Mouse (Mus musculus) hindbrain, embryonic 13.5 days (tissue): ENCODE data around the gene Srprb. TPM values are rescaled to one million over a fixed set of nuclear protein-coding genes. Genes with fewer than 3 reads are reported as not detected.

ENCODE experiments used
- ATAC-seq: fragments of 200-750 bp; cut with Nextera tagmentation; 2 replicates; pipeline ENCODE4 v1.8.0; 2017; ENCODE audit warnings: moderate TSS enrichment; ENCODE audit not compliant: low FRiP score
- H3K27ac ChIP-seq: fragments of 300-500 bp; sonication (generic); 2 replicates; pipeline ENCODE4 v1.5.1; 2015; ENCODE audit warnings: inconsistent platforms, mild to moderate bottlenecking, moderate library complexity
- H3K27me3 ChIP-seq: fragments of 300-500 bp; sonication (generic); 2 replicates; pipeline ENCODE4 v1.6.1; 2015; ENCODE audit warnings: mild to moderate bottlenecking, inconsistent platforms
- H3K36me3 ChIP-seq: fragments of 300-500 bp; sonication (generic); 2 replicates; pipeline ENCODE4 v1.6.1; 2015; ENCODE audit warnings: mild to moderate bottlenecking, inconsistent platforms
- H3K4me1 ChIP-seq: fragments of 300-500 bp; sonication (generic); replicated peaks from 2 replicates; pipeline ENCODE4 v1.6.1; 2015; ENCODE audit warnings: inconsistent platforms
- H3K4me2 ChIP-seq: fragments of 300-500 bp; sonication (generic); 2 replicates; pipeline ENCODE4 v1.6.1; 2015; ENCODE audit warnings: inconsistent platforms, mild to moderate bottlenecking, moderate library complexity
- H3K4me3 ChIP-seq: fragments of 300-500 bp; sonication (generic); 2 replicates; pipeline ENCODE4 v1.5.1; 2015; ENCODE audit warnings: mild to moderate bottlenecking, inconsistent platforms
- H3K9ac ChIP-seq: fragments of 300-500 bp; sonication (generic); 2 replicates; pipeline ENCODE4 v1.6.1; 2015; ENCODE audit warnings: mild to moderate bottlenecking, inconsistent platforms
- H3K9me3 ChIP-seq: fragments of 300-500 bp; sonication (generic); 2 replicates; pipeline ENCODE4 v1.6.1; 2016; ENCODE audit warnings: inconsistent platforms
- WGBS: fragments of 180-500 bp; shearing (Covaris S2); methylation state at CpG from one replicate; pipeline ENCODE4 v1.1.7; 2015; 5-methylcytosine and 5-hydroxymethylcytosine counted together
- polyA plus RNA-seq: library from polyadenylated mRNA; unstranded; fragments of >200 nt; fragmentation: Nextera tagmentation; extraction: Ambion mirVana; gene quantifications from 2 replicates; pipeline ENCODE4 v1.2.1, GENCODE M21; 2015

Gene Srprb
- polyA plus RNA-seq, 1 experiment from 2014 or later = 51.0 TPM

- H3K9ac ChIP-seq = no peak overlapping the region
- no peaks in the 10 kb centered on the region for H3K27me3 ChIP-seq
- H3K36me3 ChIP-seq = peaks cover 69% of the 10 kb centered on the region
- WGBS = 82% methylated on average over 4 of the region's 4 CpGs
- H3K4me3 ChIP-seq = no peak overlapping the region
- no peaks in the 10 kb centered on the region for H3K9me3 ChIP-seq
- ATAC-seq = no peak
- H3K4me1 ChIP-seq = no peaks in the 10 kb centered on the region
- no peak overlapping the region; the same call in 1 of the 2 replicates for H3K27ac ChIP-seq
- H3K4me2 ChIP-seq = no peak overlapping the region
Observed at GRCm38 (mm10) chr9:103188416-103188815, 13.5 kb downstream of the Srprb start.

DNA sequence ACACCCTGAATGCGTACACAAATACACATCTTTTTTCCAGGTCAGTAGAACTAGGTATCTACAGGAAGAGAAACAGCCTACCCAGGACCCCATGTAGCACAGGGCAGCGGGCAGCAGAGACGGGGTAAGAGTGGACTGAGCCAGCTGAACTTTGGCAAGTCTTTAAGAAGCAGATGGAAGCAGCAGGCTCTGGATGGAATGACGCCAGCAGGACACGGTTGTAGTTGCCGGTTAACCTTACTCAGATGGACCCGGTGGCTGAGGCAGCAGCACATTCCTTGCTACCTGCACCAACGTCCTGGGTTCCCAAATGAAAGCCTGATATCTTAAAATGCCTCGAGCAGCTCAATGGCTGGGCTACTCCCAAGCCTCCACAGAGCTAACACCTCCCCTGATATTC lies 15.2 kb downstream of the Srprb start:
- ATAC-seq = no peak
- Histone ChIP-seq H3K27ac (no peak overlapping the region), H3K9ac (no peak overlapping the region), H3K9me3 (no peaks in the 10 kb centered on the region), H3K4me2 (no peak overlapping the region), H3K27me3 (no peaks in the 10 kb centered on the region), H3K4me3 (no peak overlapping the region), H3K36me3 (peaks cover 69% of the 10 kb centered on the region), H3K4me1 (no peaks in the 10 kb centered on the region)
- WGBS = 72% methylated on average over 9 of the region's 9 CpGs

DNA sequence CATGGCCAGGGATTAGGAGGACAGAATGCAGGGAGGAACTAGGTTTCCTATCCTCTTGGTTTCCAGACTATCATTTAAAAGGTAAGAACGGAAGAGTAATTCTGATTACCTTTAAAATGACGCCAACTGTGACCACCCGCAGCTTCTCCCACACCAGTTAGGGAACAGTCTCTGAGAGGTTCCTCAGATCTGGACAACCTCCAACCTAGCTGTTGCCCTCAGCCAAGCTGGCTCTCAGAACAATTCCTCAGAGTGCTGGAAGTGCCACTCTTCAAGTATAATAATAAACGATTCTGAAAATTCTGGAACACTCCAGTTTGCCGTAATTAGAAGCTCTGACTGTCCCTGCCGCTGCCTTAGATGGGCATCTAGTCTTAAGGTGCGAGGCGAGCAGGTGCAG lies 16.0 kb downstream of the Srprb start:
- no peak overlapping the region for H3K4me3 ChIP-seq
- H3K27ac ChIP-seq = no peak overlapping the region
- no peak overlapping the region for H3K9ac ChIP-seq
- H3K27me3 ChIP-seq = no peaks in the 10 kb centered on the region
- peaks cover 3% of the 10 kb centered on the region for H3K4me1 ChIP-seq
- ATAC-seq = no peak
- peaks cover 64% of the 10 kb centered on the region for H3K36me3 ChIP-seq
- H3K4me2 ChIP-seq = no peak overlapping the region
- WGBS = 93% methylated on average over 8 of the region's 8 CpGs
- no peaks in the 10 kb centered on the region for H3K9me3 ChIP-seq

DNA sequence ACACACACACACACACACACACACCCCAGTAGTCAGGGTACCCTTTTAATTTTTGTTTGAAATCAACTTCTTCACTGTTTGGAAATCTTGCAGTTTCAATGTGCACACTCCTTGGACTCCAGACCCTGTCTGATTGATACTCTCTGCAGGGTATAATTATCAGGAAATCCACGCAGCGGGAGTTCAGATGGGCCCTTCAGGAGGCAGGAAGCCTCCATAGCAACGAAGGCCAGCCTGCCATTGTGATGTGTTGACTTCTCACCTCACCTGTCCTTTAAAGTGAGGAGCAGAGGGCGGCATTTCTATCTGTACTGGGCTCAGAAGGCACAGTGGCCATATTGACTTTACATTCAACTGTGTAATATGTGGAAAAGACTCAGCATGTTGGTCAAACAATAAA lies 17.1 kb downstream of the Srprb start:
- Histone ChIP-seq H3K9ac (no peak overlapping the region), H3K27ac (no peak overlapping the region), H3K4me3 (no peak overlapping the region), H3K36me3 (peaks cover 59% of the 10 kb centered on the region), H3K4me1 (peaks cover 13% of the 10 kb centered on the region), H3K9me3 (no peaks in the 10 kb centered on the region), H3K27me3 (no peaks in the 10 kb centered on the region), H3K4me2 (no peak overlapping the region)
- 68% methylated on average over 4 of the region's 4 CpGs for WGBS
- ATAC-seq = no peak

- Histone ChIP-seq H3K27me3 (no peaks in the 10 kb centered on the region), H3K9ac (no peak overlapping the region), H3K4me3 (no peak overlapping the region), H3K4me2 (no peak overlapping the region), H3K36me3 (peaks cover 65% of the 10 kb centered on the region), H3K9me3 (no peaks in the 10 kb centered on the region), H3K27ac (0 out of 2 replicates have a peak overlapping the region, but pooled peaks have one; percentile 23), H3K4me1 (peaks cover 16% of the 10 kb centered on the region)
- no peak for ATAC-seq
- 93% methylated on average over 8 of the region's 8 CpGs for WGBS
Observed at GRCm38 (mm10) chr9:103181886-103182285, 20.1 kb downstream of the Srprb start.

GRCm38 (mm10) chr9:103180807-103181565 lies 21.0 kb downstream of the Srprb start:
- H3K9ac ChIP-seq = peak overlapping the region; percentile 62; the same call in 1 of the 2 replicates
- H3K27ac ChIP-seq = peak overlapping the region; percentile 62
- ATAC-seq = peak; percentile 47; the same call in 1 of the 2 replicates
- no peaks in the 10 kb centered on the region for H3K27me3 ChIP-seq
- peaks cover 74% of the 10 kb centered on the region for H3K36me3 ChIP-seq
- 5% methylated on average over 20 of the region's 20 CpGs for WGBS
- peak overlapping the region; percentile 49 for H3K4me2 ChIP-seq
- peak overlapping the region; percentile 24 for H3K4me3 ChIP-seq
- peaks cover 16% of the 10 kb centered on the region for H3K4me1 ChIP-seq
- no peaks in the 10 kb centered on the region for H3K9me3 ChIP-seq

GRCm38 (mm10) chr9:103180303-103180702 lies 21.6 kb downstream of the Srprb start:
- 55% methylated on average over 3 of the region's 3 CpGs for WGBS
- Histone ChIP-seq H3K4me2 (peak overlapping the region; percentile 49), H3K36me3 (peaks cover 80% of the 10 kb centered on the region), H3K9me3 (no peaks in the 10 kb centered on the region), H3K4me1 (peaks cover 16% of the 10 kb centered on the region), H3K27me3 (no peaks in the 10 kb centered on the region), H3K27ac (peak overlapping the region; percentile 62), H3K9ac (peak overlapping the region; percentile 62; the same call in 1 of the 2 replicates), H3K4me3 (no peak overlapping the region)
- ATAC-seq = 0 out of 2 replicates have a peak, but pooled peaks have one; percentile 33

- Histone ChIP-seq H3K4me2 (no peak overlapping the region), H3K4me3 (no peak overlapping the region), H3K27me3 (no peaks in the 10 kb centered on the region), H3K36me3 (peaks cover 84% of the 10 kb centered on the region), H3K4me1 (peaks cover 11% of the 10 kb centered on the region), H3K9me3 (no peaks in the 10 kb centered on the region), H3K9ac (no peak overlapping the region), H3K27ac (no peak overlapping the region)
- WGBS = 98% methylated on average over 7 of the region's 7 CpGs
- no peak for ATAC-seq
Observed at GRCm38 (mm10) chr9:103175692-103176091, 26.2 kb downstream of the Srprb start.

DNA sequence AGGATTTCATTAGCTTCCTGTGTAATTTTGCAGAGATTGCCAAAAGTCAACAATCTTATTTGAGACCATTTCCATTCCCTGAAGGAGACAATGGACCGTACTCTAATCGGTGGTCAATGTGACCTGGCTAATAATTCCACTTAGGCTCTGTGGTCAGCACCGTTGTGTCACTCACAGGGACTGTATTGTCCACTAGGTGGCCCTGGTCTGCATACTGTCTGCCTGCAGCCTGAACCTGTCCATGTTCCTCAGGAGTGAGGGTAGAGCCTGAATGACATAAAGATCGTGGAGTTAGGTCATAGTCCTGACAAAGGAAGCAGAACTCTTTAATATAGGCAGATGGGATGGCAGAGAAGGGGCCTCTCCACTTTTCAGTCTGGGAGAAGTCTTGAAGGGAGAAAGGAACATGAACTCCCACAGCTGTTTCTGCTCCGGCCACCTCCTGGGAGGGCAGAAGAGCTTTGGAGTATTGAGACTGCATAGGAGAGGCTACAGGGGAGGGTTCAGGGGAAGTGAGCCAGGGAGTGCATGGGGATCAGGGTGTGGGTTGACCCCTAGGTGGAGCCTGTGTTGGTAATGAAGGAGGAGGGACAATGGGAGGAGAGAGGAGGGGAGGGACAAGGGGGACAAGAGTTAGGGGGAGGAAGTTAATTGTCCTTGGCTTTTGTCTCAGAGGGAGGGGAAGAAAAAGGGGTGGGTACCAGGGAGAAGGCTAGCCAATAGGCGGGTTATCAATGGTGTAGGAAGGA lies 27.0 kb downstream of the Srprb start:
- no peak overlapping the region for H3K4me3 ChIP-seq
- peaks cover 83% of the 10 kb centered on the region for H3K36me3 ChIP-seq
- peaks cover 4% of the 10 kb centered on the region; the same call in 1 of the 2 replicates for H3K4me1 ChIP-seq
- WGBS = 65% methylated on average over 6 of the region's 6 CpGs
- no peak overlapping the region for H3K27ac ChIP-seq
- no peak for ATAC-seq
- H3K27me3 ChIP-seq = no peaks in the 10 kb centered on the region
- no peaks in the 10 kb centered on the region for H3K9me3 ChIP-seq
- no peak overlapping the region for H3K9ac ChIP-seq
- H3K4me2 ChIP-seq = no peak overlapping the region

- ATAC-seq = no peak
- peak overlapping the region; percentile 52; the same call in 1 of the 2 replicates for H3K27ac ChIP-seq
- no peaks in the 10 kb centered on the region for H3K27me3 ChIP-seq
- H3K4me1 ChIP-seq = peaks cover 14% of the 10 kb centered on the region; the same call in 1 of the 2 replicates
- no peak overlapping the region for H3K9ac ChIP-seq
- no peak overlapping the region for H3K4me3 ChIP-seq
- no peaks in the 10 kb centered on the region for H3K9me3 ChIP-seq
- no peak overlapping the region for H3K4me2 ChIP-seq
- peaks cover 91% of the 10 kb centered on the region for H3K36me3 ChIP-seq
- 73% methylated on average over 7 of the region's 7 CpGs for WGBS
Observed at GRCm38 (mm10) chr9:103168771-103169170, 33.2 kb downstream of the Srprb start.

DNA sequence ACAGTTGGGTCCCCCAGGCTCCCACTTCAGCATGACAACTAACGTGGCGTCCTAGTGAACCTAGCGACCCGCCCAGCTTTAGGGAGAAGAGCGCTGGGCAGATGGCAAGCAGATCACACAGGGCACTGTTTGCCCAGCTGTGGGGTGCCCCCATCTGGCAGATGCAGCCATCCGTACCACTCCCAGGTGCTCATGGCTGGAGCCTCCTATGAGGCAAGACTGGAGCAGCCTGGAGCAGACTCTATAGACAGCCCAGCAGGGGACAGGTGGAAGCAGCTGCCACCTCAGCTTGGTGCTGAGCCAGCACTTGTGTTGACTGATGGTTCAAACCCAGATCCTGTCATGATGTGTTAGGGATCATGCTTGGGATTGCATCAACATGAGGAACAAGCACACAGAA lies 33.9 kb downstream of the Srprb start:
- H3K36me3 ChIP-seq = peaks cover 91% of the 10 kb centered on the region
- H3K4me2 ChIP-seq = no peak overlapping the region
- H3K27me3 ChIP-seq = no peaks in the 10 kb centered on the region
- ATAC-seq = peak; percentile 70
- 61% methylated on average over 6 of the region's 6 CpGs for WGBS
- H3K9ac ChIP-seq = no peak overlapping the region
- H3K9me3 ChIP-seq = no peaks in the 10 kb centered on the region
- H3K27ac ChIP-seq = peak overlapping the region; percentile 52
- no peak overlapping the region for H3K4me3 ChIP-seq
- peaks cover 18% of the 10 kb centered on the region; the same call in 1 of the 2 replicates for H3K4me1 ChIP-seq

GRCm38 (mm10) chr9:103163806-103164205 lies 38.1 kb downstream of the Srprb start:
- Histone ChIP-seq H3K9ac (no peak overlapping the region), H3K4me2 (no peak overlapping the region), H3K4me3 (no peak overlapping the region), H3K27ac (0 out of 2 replicates have a peak overlapping the region, but pooled peaks have one; percentile 4), H3K9me3 (no peaks in the 10 kb centered on the region), H3K4me1 (peaks cover 12% of the 10 kb centered on the region; the same call in 1 of the 2 replicates), H3K27me3 (no peaks in the 10 kb centered on the region), H3K36me3 (peaks cover 96% of the 10 kb centered on the region)
- no peak for ATAC-seq
- WGBS = 73% methylated on average over 15 of the region's 15 CpGs
